ENCODE assay signal across 7 mouse cellular contexts in the genomic region with DNA sequence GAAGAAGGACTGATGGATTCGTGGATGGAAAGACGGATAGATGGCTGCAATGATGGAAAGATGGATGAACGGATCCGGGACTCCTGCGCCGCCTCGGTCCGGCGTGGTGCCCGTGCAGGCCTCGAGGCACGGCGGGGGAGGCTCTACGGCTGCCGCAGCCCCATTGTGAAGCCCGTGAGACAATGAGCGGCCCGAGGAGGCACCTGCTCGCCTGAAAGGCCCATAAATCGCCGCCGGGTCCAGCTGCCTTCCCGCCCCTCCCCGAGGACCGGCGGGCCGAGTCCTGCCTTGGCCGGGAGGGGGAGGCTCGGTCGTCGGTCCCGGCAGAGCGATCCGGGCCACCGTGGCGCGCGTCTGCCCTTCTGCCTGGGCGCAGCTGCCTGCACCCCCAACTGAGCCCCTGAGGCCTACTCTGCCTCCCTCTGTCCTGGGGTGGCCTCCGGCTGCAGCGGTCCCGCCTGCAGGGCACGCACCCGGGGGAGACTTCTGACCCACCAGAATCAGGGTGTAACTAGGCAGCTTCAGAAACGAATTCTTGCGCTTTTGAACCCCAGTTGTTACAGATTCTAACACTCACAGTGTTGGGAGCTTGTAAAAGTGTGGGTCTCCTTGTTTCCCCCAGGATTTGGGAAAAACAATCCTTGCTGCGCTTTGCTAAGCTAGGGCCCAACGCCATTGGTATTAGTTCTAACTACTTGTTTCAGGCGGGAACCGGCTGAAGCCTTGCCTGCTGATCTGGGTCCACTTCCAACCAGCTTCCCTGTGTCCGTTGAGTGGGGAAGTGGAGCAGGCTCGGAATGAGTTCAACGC. TPM values are rescaled to one million over a fixed set of nuclear protein-coding genes. Genes with fewer than 3 reads are reported as not detected.
A peak's percentile ranks its signal among the peaks of the same experiment; 100 is the strongest.
DNase-seq lines count a peak whose midpoint lies in the region; ATAC-seq and TF ChIP-seq lines count a peak whose summit lies in the region.

No protein-coding gene starts in this region.

- H3K4me2 ChIP-seq in limb, embryonic 15.5 days = peak overlapping the region; percentile 75
- peak overlapping the region; percentile 51 for H3K4me2 ChIP-seq in stomach, postnatal 0 days (replicated peaks; ENCODE audit: low read depth)

- H3K27ac ChIP-seq in limb, embryonic 15.5 days = peak overlapping the region; percentile 57
- H3K27ac ChIP-seq in stomach, postnatal 0 days (replicated peaks) = no peak overlapping the region

- peak; percentile 40; the same call in 1 of the 2 replicates for TF ChIP-seq CTCF in stomach, postnatal 0 days (IDR thresholded peaks at IDR 0.05; ENCODE audit: low read depth)

- peaks cover 32% of the 10 kb centered on the region for H3K27me3 ChIP-seq in limb, embryonic 15.5 days
- H3K27me3 ChIP-seq in stomach, postnatal 0 days (ENCODE audit: control insufficient read depth, insufficient read depth, low read length) = no peaks in the 10 kb centered on the region; the same call in 1 of the 2 replicates

- no peaks in the 10 kb centered on the region for H3K9me3 ChIP-seq in limb, embryonic 15.5 days
- H3K9me3 ChIP-seq in stomach, postnatal 0 days (ENCODE audit: control insufficient read depth, low read length) = no peaks in the 10 kb centered on the region

- peak overlapping the region; percentile 38 for H3K4me3 ChIP-seq in limb, embryonic 15.5 days
- H3K4me3 ChIP-seq in stomach, postnatal 0 days (ENCODE audit: low read depth, low read length) = peak overlapping the region; percentile 34

- WGBS in limb, embryonic 15.5 days = 6% methylated on average over 47 of the region's 53 CpGs
- WGBS in stomach, postnatal 0 days = 18% methylated on average over 45 of the region's 53 CpGs

- peak; percentile 23 for DNase-seq in thymus, postnatal 4 days
- DNase-seq in thymus, postnatal 0 days (ENCODE audit: low spot score) = no peak
- peak; percentile 29 for DNase-seq in stomach, postnatal 0 days (ENCODE audit: low spot score)
- no peak for DNase-seq in c-Kit-positive CD71-positive TER-119-positive erythroid progenitor cells, embryonic 14.5 days (ENCODE audit: low spot score)

- no peak for TF ChIP-seq EP300 in stomach, postnatal 0 days (optimal IDR thresholded peaks at IDR 0.05)

- peak overlapping the region; percentile 38; the same call in 1 of the 2 replicates for H3K9ac ChIP-seq in limb, embryonic 15.5 days
- peak overlapping the region; percentile 43 for H3K9ac ChIP-seq in stomach, postnatal 0 days (ENCODE audit: low read length)

- H3K4me1 ChIP-seq in limb, embryonic 15.5 days = peaks cover 31% of the 10 kb centered on the region
- H3K4me1 ChIP-seq in stomach, postnatal 0 days (replicated peaks; ENCODE audit: control insufficient read depth, insufficient read depth) = 0 out of 2 replicates have a peak, but pooled peaks cover 6% of the 10 kb centered on the region

- 0 out of 2 replicates have a peak, but pooled peaks have one; percentile 34 for ATAC-seq in granulocyte monocyte progenitor cell, adult 5-6 weeks (replicated peaks; ENCODE audit: poor library complexity, severe bottlenecking)
- no peak for ATAC-seq in limb, embryonic 15.5 days (ENCODE audit: insufficient number of reproducible peaks, low FRiP score, low TSS enrichment, low read depth)
- peak; percentile 43; the same call in 1 of the 2 replicates for ATAC-seq in stomach, postnatal 0 days (ENCODE audit: low FRiP score, low TSS enrichment)
- no peak for ATAC-seq in cerebellum, adult (ENCODE audit: insufficient number of reproducible peaks, low FRiP score, low TSS enrichment)

- H3K36me3 ChIP-seq in limb, embryonic 15.5 days = no peaks in the 10 kb centered on the region
- no peaks in the 10 kb centered on the region for H3K36me3 ChIP-seq in stomach, postnatal 0 days (ENCODE audit: control insufficient read depth, insufficient read depth, low read length)

RNA-seq across cellular contexts. Expression of a gene that starts 15.0 kb away (rescaled TPM):
- 59.1 and 74.9 TPM in 2 replicates for polyA plus RNA-seq in thymus, postnatal 0 days (2015; fragmentation: Nextera tagmentation; extraction: Ambion mirVana)
- not detected in 2 replicates for total RNA-seq in granulocyte monocyte progenitor cell, adult 5-6 weeks (2014; fragmentation: Nextera tagmentation)
- total RNA-seq in granulocyte monocyte progenitor cell, adult 5-6 weeks (2017) = 0.41 TPM in 1 of 2 replicates, not detected in the other
- polyA plus RNA-seq in limb, embryonic 15.5 days (2015; fragmentation: Nextera tagmentation; extraction: Ambion mirVana) = 1,248 and 1,513 TPM in 2 replicates
- 185 and 199 TPM in 2 replicates for polyA plus RNA-seq in stomach, postnatal 0 days (2015; fragmentation: Nextera tagmentation; extraction: Ambion mirVana)

RNA-seq across cellular contexts. Expression of a gene that starts 27.7 kb away (rescaled TPM):
- 1.0 and 1.6 TPM in 2 replicates for polyA plus RNA-seq in thymus, postnatal 0 days (2015; fragmentation: Nextera tagmentation; extraction: Ambion mirVana)
- 0.88 and 1.8 TPM in 2 replicates for total RNA-seq in granulocyte monocyte progenitor cell, adult 5-6 weeks (2014; fragmentation: Nextera tagmentation)
- total RNA-seq in granulocyte monocyte progenitor cell, adult 5-6 weeks (2017) = 0.67 TPM in 1 of 2 replicates, not detected in the other
- 2.7 and 3.3 TPM in 2 replicates for polyA plus RNA-seq in limb, embryonic 15.5 days (2015; fragmentation: Nextera tagmentation; extraction: Ambion mirVana)
- polyA plus RNA-seq in stomach, postnatal 0 days (2015; fragmentation: Nextera tagmentation; extraction: Ambion mirVana) = 27.0 and 28.1 TPM in 2 replicates

RNA-seq across cellular contexts. Expression of a gene that starts 57.1 kb away (rescaled TPM):
- 0.91 and 0.95 TPM in 2 replicates for polyA plus RNA-seq in thymus, postnatal 0 days (2015; fragmentation: Nextera tagmentation; extraction: Ambion mirVana)
- not detected in 2 replicates for total RNA-seq in granulocyte monocyte progenitor cell, adult 5-6 weeks (2014; fragmentation: Nextera tagmentation)
- total RNA-seq in granulocyte monocyte progenitor cell, adult 5-6 weeks (2017) = not detected in 2 replicates
- polyA plus RNA-seq in limb, embryonic 15.5 days (2015; fragmentation: Nextera tagmentation; extraction: Ambion mirVana) = 7.1 and 10.5 TPM in 2 replicates
- polyA plus RNA-seq in stomach, postnatal 0 days (2015; fragmentation: Nextera tagmentation; extraction: Ambion mirVana) = 15.3 and 16.8 TPM in 2 replicates

Comparison
In these comparisons a context has a peak if more than half of its experiments do, and no peak if none do; other contexts are left out.
1. DNase-seq: peak in thymus, postnatal 4 days (single experiment) and stomach, postnatal 0 days (single experiment); none in thymus, postnatal 0 days (single experiment) and c-Kit-positive CD71-positive TER-119-positive erythroid progenitor cells, embryonic 14.5 days (single experiment).
2. ATAC-seq: peak in granulocyte monocyte progenitor cell, adult 5-6 weeks (single experiment) and stomach, postnatal 0 days (single experiment); none in limb, embryonic 15.5 days (single experiment) and cerebellum, adult (single experiment).